Mouse (Mus musculus): ENCODE data around the gene Slc25a48. TPM values are rescaled to one million over a fixed set of nuclear protein-coding genes. Genes with fewer than 3 reads are reported as not detected.

Gene Slc25a48
- polyA plus RNA-seq, 1 experiment = 0.02 TPM

DNA sequence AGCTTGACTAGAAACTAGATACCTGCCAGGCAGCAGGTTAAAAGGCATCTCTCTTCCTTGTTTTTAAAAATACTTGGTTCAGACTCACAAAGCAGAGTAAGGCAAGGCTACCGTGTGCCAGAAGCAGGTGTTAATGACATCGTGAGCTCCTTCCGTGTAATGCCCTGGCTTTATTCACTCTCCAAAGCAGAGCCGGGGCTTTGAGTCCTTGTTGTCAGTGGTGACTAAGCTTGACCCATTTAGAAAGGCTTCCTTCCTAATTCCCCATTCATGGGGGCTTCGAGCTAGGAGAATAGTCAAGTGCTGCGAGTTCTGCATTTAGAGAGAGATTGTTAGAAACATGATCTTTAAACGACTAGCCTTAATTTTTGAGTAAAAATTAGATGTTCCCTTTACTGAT is 78.7 kb downstream of the Slc25a48 start:
- H3K27me3 ChIP-seq (ENCODE audit: control insufficient read depth) = no peaks in the 10 kb centered on the region
- H3K36me3 ChIP-seq (ENCODE audit: control insufficient read depth) = no peaks in the 10 kb centered on the region
- TF ChIP-seq GATA1 (IDR thresholded peaks at IDR 0.05; ENCODE audit: low read length) = no peak
- TF ChIP-seq TAL1 (IDR thresholded peaks at IDR 0.05; ENCODE audit: low read length) = no peak
- no peaks in the 10 kb centered on the region for H3K4me1 ChIP-seq (ENCODE audit: control insufficient read depth)
- H3K9me3 ChIP-seq (ENCODE audit: control insufficient read depth, low read length) = no peaks in the 10 kb centered on the region
- no peak overlapping the region for H3K4me3 ChIP-seq (replicated peaks)

DNA sequence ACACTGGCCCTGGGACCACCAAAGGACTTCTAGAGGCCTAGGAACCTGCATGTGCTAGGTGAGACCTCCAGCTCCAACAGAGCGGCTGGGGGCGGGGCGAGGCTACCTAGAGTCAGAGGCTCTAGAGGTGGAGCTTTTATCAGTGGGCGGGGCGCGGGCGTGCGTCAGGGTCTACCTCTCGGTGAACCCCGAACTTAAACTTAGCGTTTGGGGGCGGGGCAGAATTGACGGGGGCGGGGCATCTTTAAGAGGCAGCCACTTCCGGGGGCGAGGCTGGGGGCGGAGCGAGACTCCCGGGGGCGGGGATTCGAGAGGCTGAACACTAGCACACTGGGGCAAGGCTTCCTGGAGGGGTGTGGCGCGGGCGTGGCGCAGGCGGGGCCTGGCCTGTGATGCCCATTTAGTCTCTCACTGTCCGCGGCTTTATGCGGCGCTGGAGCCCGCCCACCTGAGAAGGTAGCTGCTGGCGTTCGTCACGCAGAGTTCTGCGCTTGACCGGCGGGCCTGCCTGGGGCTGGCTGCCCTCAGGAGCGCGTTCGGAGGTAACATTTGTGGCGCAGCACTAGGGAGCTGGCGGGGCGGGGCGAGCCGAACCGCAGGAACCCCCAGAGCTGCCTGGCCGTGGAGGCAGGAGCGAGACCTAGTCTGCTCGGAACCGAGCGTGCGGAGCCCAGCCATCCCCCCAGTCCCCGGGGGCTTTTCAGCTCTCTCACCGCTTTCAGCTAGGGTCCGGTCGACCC is 84.1 kb downstream of the Slc25a48 start, which contains the start of gene Fbxl21:
Gene Fbxl21 (plus strand): TSS at position 392 of the 740 bp plus-strand sequence.
- Histone ChIP-seq H3K9me3 (ENCODE audit: control insufficient read depth, low read length) (no peaks in the 10 kb centered on the region), H3K4me3 (replicated peaks) (peak within 1 kb of the TSS; percentile 56), H3K27me3 (ENCODE audit: control insufficient read depth) (no peaks in the 10 kb centered on the region), H3K4me1 (ENCODE audit: control insufficient read depth) (peaks cover 7% of the 10 kb centered on the region), H3K36me3 (ENCODE audit: control insufficient read depth) (no peaks in the 10 kb centered on the region)
- TF ChIP-seq TAL1 (IDR thresholded peaks at IDR 0.05; ENCODE audit: low read length) (no peak), GATA1 (IDR thresholded peaks at IDR 0.05; ENCODE audit: low read length) (no peak)

DNA sequence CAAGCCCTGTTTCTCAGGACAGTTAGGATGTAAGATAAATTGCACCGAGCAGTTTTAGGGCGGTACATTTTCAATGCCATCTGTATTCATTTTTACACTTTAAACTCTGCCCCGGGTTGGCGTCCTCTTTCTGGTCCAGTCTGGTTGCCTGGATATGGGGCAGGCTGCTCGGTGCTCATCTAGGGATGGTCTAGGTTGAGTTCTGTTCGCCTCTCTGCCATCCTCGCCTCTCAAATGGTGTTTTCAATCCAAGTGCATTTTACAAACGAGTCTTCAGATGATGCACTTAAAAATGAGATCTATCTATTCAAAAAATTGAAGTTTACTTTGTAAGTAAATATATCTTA is 84.6 kb downstream of the Slc25a48 start:
- Histone ChIP-seq H3K27me3 (ENCODE audit: control insufficient read depth) (no peaks in the 10 kb centered on the region), H3K4me3 (replicated peaks) (peak overlapping the region; percentile 56), H3K9me3 (ENCODE audit: control insufficient read depth, low read length) (no peaks in the 10 kb centered on the region), H3K4me1 (ENCODE audit: control insufficient read depth) (peaks cover 7% of the 10 kb centered on the region), H3K36me3 (ENCODE audit: control insufficient read depth) (no peaks in the 10 kb centered on the region)
- TF ChIP-seq GATA1 (IDR thresholded peaks at IDR 0.05; ENCODE audit: low read length) (no peak), TAL1 (IDR thresholded peaks at IDR 0.05; ENCODE audit: low read length) (no peak)

Other genes with a start within 250 kb of the Slc25a48 start
- gene Neurog1, start 186.2 kb upstream of the Slc25a48 start, polyA plus RNA-seq (2012) = not detected in 2 replicates
- gene Cxcl14, start 141.8 kb upstream of the Slc25a48 start, polyA plus RNA-seq (2012) = not detected in 2 replicates
- gene Gm3045, start 11.8 kb upstream of the Slc25a48 start, polyA plus RNA-seq (2012) = not detected in 2 replicates
- not detected in 2 replicates for gene Il9, start 43.9 kb downstream of the Slc25a48 start, polyA plus RNA-seq (2012)
- 0.01 TPM in 1 of 2 replicates, not detected in the other for gene Fbxl21, start 84.1 kb downstream of the Slc25a48 start, polyA plus RNA-seq (2012)
- 0.06 TPM in 1 of 2 replicates, not detected in the other for gene Lect2, start 110.1 kb downstream of the Slc25a48 start, polyA plus RNA-seq (2012)
- 0.13 and 0.18 TPM in 2 replicates for gene Tgfbi, start 171.2 kb downstream of the Slc25a48 start, polyA plus RNA-seq (2012)